Mouse (Mus musculus) testis, adult 2 months (tissue): ENCODE results near the gene Stx16.

Experiments used
- CTCF ChIP-seq: fragments of 200-500 bp; IDR thresholded peaks from 2 replicates; pipeline ENCODE4 v1.5.1; 2012; ENCODE audit warnings: low read depth, mild to moderate bottlenecking, inconsistent platforms, low read length, moderate library complexity; ENCODE audit not compliant: control insufficient read depth, insufficient read depth, insufficient replicate concordance
- POLR2A ChIP-seq: fragments of 200-500 bp; IDR thresholded peaks from 2 replicates; pipeline ENCODE4 v1.6.1; 2012; ENCODE audit warnings: low read depth, mild to moderate bottlenecking, inconsistent platforms, low read length, moderate library complexity; ENCODE audit not compliant: control insufficient read depth

DNA sequence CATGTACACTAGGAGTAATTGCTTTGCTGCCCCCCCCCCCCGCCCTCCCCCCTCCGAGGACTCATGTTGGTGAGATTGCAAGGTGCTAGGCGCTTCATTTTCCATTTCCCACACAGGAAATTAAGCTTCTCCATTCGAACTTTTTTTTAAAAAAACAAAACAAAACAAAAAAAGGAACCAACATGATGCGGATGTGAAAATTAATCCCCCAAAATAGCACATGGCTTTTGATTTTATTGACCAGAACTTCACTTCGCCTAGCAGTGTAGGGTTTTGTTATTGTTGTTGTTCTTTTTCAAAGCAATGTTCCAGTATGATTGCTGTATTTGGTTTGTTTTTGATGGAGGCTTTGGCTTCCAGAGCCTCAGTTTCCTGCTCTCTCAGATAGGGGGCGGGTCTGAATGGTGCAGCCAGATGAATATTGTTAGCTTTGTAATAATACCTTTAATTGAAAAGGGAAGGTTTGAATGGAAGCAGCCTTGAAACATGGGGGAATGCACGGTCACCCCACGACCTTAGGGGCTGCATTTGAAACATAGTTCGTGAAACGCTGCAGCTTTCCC, 1.7 kb downstream of the Stx16 start:
- TF ChIP-seq CTCF (no peak), POLR2A (no peak)
